Mouse (Mus musculus) adipocyte (in vitro differentiated cells): ENCODE data around the gene Greb1.

Source experiments
- DNase-seq: peaks from one replicate; pipeline ENCODE4 v3.0.0-alpha.2; 2016; ENCODE audit warnings: low spot score

The Greb1 gene

GRCm38 (mm10) chr12:16805511-16805910, 4.8 kb upstream of the Greb1 start:
- DNase-seq = peak; percentile 85

DNA sequence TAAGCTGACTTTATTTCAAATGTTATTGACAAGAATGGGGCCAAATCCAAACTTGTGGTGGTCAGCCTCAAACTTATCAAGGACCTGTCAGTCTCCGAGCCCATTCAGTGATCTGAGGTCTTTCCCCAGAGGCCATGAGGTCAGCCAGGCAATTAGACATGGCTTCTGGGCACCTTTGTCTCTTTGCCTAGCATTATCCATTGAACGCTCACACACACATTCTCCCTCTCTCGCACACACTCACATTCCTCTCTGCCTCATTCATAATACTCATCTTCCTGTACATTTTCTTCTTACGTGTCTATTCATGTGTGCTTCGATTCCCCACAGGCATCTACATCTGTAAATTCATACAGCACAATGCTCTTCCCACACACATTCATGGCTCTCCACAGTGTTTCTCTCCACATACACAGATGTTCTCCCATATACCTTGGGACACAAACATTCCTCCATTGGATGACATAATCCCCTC, 3.3 kb upstream of the Greb1 start:
- no peak for DNase-seq

- DNase-seq = no peak
Measured at GRCm38 (mm10) chr12:16803237-16803955, 2.7 kb upstream of the Greb1 start.

GRCm38 (mm10) chr12:16800959-16801315, 251 bp upstream of the Greb1 start:
- no peak for DNase-seq

GRCm38 (mm10) chr12:16799928-16800258, 793 bp downstream of the Greb1 start:
- DNase-seq = no peak

GRCm38 (mm10) chr12:16798894-16799293, 1.8 kb downstream of the Greb1 start:
- no peak for DNase-seq

DNA sequence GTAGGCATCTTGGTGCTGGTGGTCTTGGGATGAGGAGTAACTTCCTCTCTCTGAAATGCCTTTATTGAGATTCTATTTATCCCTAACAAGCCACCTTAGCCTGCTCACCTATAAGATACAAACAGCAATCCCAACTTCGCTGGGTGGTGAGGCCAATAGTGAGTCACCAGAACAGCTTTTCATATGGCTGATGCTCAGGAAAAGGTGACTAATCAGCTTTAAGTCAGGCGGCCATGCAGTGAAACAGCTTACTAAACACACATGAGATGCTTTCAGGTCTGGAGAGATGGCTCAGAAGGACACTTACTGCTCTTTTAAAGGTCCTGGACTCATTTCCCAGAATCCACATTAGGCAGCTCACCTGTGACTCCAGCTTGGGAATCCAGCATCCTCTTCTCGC, 4.9 kb downstream of the Greb1 start:
- no peak for DNase-seq

- DNase-seq = no peak
Measured at GRCm38 (mm10) chr12:16793371-16793770, 7.3 kb downstream of the Greb1 start.

DNA sequence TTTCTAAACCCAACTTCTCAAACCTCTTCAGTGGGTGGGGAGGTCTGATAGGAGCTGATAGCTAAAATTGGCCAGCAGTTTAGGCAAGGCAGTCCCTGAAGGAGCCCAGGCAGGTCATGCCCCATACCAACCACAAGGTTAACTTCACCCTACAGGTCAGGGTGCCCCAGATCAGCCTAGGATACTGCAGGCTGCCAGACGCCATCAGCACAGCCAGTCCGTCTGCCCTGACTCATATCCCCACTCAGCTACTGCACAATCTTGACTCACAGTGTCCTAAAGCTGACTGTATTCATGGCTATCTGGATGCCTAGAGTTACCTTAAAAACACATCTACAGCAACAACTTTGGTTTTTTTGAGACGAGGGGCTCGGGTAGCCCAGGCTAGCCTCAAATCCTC, 10.2 kb downstream of the Greb1 start:
- DNase-seq = no peak

DNA sequence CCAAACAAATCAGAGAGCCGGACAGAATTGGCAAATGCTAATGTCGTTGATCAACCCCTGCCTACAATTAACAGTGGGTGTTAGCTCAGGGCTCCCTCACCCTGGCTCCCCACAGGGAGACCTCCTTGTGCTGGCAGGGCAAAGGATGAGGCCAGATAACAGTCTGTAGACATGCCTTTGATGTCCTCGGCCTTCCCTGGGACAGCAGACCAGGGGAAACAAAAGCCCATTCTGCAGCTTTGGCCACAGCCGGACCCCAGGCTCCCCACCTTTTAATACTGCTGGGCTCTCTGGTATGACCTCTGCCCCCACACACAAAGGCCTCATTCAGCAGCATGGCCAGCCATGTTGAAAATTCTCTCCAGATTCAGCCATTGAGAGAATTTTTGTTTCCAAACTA, 10.9 kb downstream of the Greb1 start:
- DNase-seq = no peak

- no peak for DNase-seq
Measured at GRCm38 (mm10) chr12:16789199-16789598, 11.5 kb downstream of the Greb1 start.

DNA sequence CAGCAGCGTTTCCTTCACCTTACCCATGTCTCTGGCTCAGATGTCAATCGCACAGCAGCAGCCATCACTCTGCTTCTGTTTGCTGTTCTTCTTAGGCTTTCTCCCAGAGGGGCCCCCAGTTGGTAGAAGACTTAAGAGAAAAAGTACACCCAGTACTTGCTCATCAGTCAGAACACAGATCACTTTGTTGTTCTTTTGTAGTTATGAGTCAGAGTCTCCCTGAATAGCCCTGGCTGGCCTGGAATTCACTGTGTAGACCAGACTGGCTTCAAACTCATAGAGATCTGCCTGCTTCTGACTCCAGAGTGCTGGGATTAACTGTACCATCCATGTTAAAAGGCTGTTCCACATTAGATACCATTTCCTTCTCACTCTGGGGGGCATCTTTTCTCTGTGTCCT, 12.1 kb downstream of the Greb1 start:
- DNase-seq = no peak

GRCm38 (mm10) chr12:16781034-16781746, 19.5 kb downstream of the Greb1 start:
- DNase-seq = no peak

DNA sequence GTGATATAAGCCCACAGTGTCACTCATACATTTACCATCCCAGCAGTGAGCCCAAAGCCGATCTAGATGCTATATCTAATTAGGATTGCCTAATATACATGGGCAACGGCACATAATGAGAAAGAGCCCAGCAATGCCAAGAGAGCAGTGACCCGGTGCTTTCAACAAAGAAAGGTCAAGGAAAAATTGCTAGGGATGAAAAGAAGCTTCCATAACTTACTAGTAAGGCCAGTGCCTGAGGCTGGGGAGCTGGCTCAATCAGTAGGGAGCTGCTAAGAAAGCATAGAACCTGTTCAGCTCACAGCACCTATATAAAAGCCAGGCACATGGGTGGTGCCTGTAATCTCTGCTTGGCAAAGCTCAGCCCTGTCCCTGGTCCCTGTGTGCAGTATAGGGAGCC, 20.4 kb downstream of the Greb1 start:
- DNase-seq = no peak

- no peak for DNase-seq
Measured at GRCm38 (mm10) chr12:16779165-16779564, 21.5 kb downstream of the Greb1 start.

GRCm38 (mm10) chr12:16778523-16778922, 22.2 kb downstream of the Greb1 start:
- DNase-seq = no peak

DNA sequence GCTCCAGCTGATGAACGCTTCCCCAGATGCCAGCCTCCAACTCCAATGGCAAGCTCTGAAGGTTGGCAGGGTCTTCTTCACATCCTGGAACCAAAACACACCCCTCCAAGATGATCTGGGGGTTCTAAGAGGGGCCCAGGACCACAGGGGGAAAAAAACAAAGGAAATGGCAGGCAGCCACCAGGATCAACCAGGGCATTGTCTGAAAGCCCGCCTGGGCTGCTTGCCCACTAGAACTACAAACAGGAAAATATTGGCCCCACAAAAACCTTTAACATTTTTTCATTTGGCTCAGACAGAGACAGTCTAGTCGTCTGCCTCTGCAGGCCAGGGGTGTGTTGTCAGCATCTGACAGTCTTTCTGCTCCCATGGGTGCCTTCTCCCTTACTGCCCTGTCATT, 25.3 kb downstream of the Greb1 start:
- no peak for DNase-seq

- no peak for DNase-seq
Measured at GRCm38 (mm10) chr12:16774605-16775004, 26.1 kb downstream of the Greb1 start.

DNA sequence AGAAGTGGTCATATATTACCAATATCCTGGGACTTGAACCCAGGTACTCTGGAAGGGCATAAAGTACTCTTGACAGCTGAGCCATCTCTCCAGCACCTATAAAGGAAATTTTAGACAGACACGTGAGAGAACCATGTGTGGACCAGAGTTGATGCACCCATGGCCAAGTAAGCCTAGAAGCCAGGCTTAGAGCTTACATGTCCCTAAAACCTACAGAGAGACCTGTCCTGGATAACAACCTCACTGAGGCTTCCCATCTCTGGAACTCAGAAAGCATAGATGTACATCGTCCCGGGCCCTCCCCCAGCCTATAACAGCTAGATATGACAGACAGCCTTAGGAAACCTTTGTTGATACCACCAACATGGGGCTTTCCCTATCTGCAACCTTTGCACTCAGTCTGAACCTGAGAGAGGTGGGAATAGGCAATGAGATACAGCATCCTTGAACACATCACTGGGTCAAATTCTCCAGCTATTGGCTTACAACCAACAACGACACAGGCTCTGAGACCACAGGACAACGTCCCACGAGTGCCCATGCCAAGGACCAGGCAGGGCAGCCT, 31.0 kb downstream of the Greb1 start:
- no peak for DNase-seq

DNA sequence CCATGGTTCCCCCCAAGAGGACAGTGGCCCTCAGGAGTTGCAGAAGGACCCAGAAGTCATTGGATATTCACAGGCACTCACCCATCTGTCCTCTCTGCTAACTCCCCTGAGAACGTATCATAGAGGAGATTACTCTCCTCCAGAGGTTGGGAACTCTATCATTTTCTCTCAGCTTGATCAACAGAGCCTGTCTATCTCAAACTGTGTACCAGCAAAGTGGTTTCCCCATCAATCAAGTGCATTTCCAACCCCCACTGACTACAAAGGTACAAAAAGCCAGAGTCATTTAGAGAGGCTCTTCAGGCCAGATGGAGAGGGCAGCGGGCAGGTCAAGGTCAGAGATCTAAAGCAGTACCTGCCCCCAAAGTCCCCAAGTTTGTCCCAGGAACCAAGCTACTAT, 32.0 kb downstream of the Greb1 start:
- no peak for DNase-seq

- DNase-seq = no peak
Measured at GRCm38 (mm10) chr12:16768251-16768650, 32.4 kb downstream of the Greb1 start.

DNA sequence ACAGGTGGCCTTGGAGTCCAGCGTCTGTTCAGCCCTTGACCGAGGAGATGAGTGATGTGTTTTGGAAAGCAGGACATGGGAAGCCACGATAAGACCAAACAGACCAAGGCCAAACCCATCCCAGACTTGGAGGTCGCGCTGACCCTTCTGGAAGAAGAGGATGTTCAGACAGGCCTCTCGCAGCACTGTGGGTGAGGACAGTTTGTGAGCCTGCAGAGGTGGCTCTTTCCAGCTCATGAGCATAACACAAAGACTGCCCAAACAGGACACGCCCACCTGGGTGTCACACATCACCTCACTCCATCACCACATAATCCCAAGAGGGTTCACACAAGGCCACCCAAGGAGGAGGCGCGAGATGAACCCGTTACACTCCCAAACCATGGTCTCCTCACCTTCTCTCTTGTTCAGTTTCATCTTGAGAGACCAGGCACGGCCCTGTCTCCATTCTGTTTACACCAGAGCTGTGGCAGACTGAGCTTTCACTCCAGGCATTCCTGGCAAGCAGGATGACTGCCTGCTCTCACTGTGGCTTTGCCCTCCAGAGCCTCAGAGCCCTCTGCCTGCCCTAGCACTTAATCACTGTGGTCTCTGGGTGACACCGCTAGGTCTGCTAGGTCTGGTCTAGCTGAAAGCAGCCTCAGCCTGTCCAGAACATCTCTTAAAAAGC, 35.8 kb downstream of the Greb1 start:
- no peak for DNase-seq
